Mouse (Mus musculus) adrenal gland, adult 10 weeks (tissue): ENCODE measurements around the gene Scn1a. TPM values are rescaled to one million over a fixed set of nuclear protein-coding genes. Genes with fewer than 3 reads are reported as not detected.

Source experiments
- polyA plus RNA-seq: library from polyadenylated mRNA; stranded (reverse); fragments of 350-450 nt; fragmentation: Illumina TruSeq; extraction: RNeasy Lipid Tissue Mini Kit (QIAGEN cat#74804); gene quantifications from one replicate; pipeline ENCODE4 v1.2.3, GENCODE M21; 2014; ENCODE audit warnings: low read depth, low replicate concordance

The Scn1a gene
- polyA plus RNA-seq, result 0.35 TPM

GRCm38 (mm10) chr2:66440711-66441110 lies at the start of gene Scn1a:
Gene Scn1a, minus strand, starts transcription at chr2:66440840.

GRCm38 (mm10) chr2:66256220-66257131 lies 184.2 kb downstream of the Scn1a start, which contains the start of gene Ttc21b:
Gene Ttc21b, minus strand, starts transcription at chr2:66256617.

Other genes starting within 250 kb of the Scn1a start
- gene Ttc21b, start 184.2 kb downstream of the Scn1a start, polyA plus RNA-seq, result 15.7 TPM
- gene Scn9a, start 194.1 kb upstream of the Scn1a start, polyA plus RNA-seq, result 0.93 TPM